Mouse (Mus musculus) heart, postnatal 25 days (tissue): ENCODE measurements around the gene Myo1b. TPM values are rescaled to one million over a fixed set of nuclear protein-coding genes. Genes with fewer than 3 reads are reported as not detected.

ENCODE experiments used
- DNase-seq: peaks from one replicate; pipeline ENCODE4 v3.0.0; 2022; ENCODE audit warnings: low spot score
- intact Hi-C: fragments of 180-260 bp; cut with DNase I; formaldehyde crosslinking; loops from one replicate; pipeline ENCODE4 v1.15.1; 2025
- total RNA-seq, 2 experiments: library from RNA; stranded (reverse); gene quantifications; 2 replicates each; pipeline ENCODE4 v1.2.3; 2021

Myo1b gene
- total RNA-seq, 2 experiments from 2014 or later = 27.7 to 30.4 TPM

DNA sequence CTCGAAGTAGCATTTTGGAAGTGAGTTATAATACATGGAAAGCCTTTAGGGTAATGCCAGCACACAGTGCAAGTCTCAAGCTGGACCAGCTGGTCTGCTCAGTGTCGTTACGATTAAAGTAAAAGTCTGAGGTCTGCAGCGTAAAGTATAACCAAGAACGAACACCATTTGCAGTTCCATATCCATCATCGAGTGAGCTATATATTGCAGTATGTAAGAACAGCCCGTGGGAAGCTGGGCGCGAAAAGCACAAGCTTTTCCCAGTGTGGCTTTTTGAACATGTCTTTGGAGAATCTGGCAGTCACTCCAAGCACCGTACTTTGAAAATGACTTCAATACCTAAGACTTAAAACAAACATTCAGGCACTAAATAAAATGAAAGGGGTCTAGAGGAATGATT lies 55.0 kb downstream of the Myo1b start:
- DNase-seq = no peak
- intact Hi-C loops = no loop called here

- no peak for DNase-seq
- intact Hi-C loops = no loop called here
These were observed 58.9 kb downstream of the Myo1b start for GRCm38 (mm10) chr1:51856946-51857345.

DNA sequence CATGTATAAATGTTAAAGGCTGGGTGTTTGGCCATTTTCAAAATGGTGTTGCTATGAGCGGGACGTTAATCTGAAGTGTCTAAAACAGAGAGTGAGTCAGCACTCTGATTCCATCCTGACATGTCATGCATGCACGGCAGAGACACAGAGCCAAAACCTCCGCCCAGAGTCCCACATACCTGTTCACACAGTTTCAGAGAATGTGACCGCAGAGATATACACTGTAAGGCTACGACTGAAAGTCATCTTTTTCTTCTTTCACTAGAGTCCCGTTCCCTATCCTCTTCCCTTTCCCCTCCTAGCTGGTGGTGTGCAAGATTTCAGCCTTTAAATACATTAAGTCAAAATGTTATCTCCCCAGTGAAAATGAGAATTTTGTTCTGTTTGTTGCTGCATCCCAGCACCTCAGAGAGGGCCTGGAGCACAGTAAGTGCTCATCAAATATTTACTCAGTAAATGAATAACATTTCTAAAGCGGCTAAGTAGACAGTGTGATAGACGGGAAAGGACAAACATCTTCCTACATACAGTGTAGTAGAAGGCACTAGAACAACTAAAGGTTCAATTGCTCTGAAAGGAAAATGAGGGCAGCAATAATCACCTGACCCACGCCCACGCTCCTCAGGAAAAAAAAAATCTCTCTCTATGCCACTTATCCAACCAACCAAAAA lies 59.5 kb downstream of the Myo1b start:
- intact Hi-C loops = no loop called here
- no peak for DNase-seq

GRCm38 (mm10) chr1:51855541-51856244 lies 60.2 kb downstream of the Myo1b start:
- DNase-seq = no peak
- intact Hi-C loops = no loop called here

GRCm38 (mm10) chr1:51852314-51852713 lies 63.6 kb downstream of the Myo1b start:
- no peak for DNase-seq
- intact Hi-C loops = no loop called here

- DNase-seq = no peak
- intact Hi-C loops = no loop called here
These were observed 66.2 kb downstream of the Myo1b start for GRCm38 (mm10) chr1:51849570-51850211.

- intact Hi-C loops = no loop called here
- no peak for DNase-seq
These were observed 70.4 kb downstream of the Myo1b start for GRCm38 (mm10) chr1:51845264-51846036.

GRCm38 (mm10) chr1:51837845-51838623 lies 77.8 kb downstream of the Myo1b start:
- intact Hi-C loops = loop anchor here (5.0 kb wide), 2 partner anchors 56 to 79 kb away; partner anchors contain the start of gene Myo1b
- DNase-seq = no peak

GRCm38 (mm10) chr1:51837311-51837710 lies 78.6 kb downstream of the Myo1b start:
- DNase-seq = no peak
- intact Hi-C loops = loop anchor here (5.0 kb wide), 2 partner anchors 55 to 80 kb away; partner anchors contain the start of gene Myo1b

- intact Hi-C loops = loop anchor here (5.0 kb wide), 2 partner anchors 53 to 82 kb away; partner anchors contain the start of gene Myo1b
- no peak for DNase-seq
These were observed 80.1 kb downstream of the Myo1b start for GRCm38 (mm10) chr1:51835795-51836194.

GRCm38 (mm10) chr1:51834072-51834471 lies 81.8 kb downstream of the Myo1b start:
- intact Hi-C loops = no loop called here
- DNase-seq = no peak

DNA sequence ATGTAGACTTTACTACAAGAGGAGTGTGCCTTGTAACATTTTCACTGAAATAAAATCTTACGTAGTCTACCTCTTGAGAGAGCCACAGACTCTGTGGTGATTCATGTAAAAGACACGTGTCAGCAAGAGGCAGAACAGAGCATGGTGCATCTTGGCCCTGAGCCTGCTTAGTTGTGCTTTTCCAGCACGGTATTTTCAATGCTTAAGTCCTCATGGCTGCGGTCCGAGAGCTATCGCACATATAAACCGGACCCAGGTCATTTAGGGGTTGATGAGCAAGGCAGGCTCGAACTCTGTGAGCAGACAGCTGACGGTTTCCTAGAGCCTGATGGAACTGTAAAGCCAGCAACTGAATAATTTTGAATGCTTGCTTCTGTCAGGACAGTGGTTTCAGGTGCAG lies 86.5 kb downstream of the Myo1b start:
- DNase-seq = no peak
- intact Hi-C loops = no loop called here

GRCm38 (mm10) chr1:51822531-51822930 lies 93.3 kb downstream of the Myo1b start:
- DNase-seq = no peak
- intact Hi-C loops = no loop called here

GRCm38 (mm10) chr1:51821701-51822495 lies 94.0 kb downstream of the Myo1b start:
- DNase-seq = no peak
- intact Hi-C loops = no loop called here

DNA sequence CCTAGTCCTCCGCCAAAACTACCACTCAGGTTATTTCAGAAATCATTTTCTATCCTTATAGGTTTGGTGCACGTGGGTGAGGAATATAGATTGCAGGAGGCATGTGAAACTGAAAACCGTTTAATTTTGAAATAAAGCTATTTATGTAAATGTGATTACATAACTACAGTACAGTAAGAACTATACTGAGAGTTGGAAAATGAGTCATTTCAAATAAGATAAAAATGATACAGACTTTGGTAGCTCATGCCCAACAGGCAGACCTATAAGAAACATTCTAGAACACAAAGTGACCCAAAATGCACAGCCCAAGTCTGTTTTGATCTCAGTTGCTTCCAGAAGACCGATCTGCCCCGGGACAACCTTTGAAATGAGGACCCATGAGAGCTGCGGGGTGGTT lies 95.4 kb downstream of the Myo1b start:
- no peak for DNase-seq
- intact Hi-C loops = no loop called here

DNA sequence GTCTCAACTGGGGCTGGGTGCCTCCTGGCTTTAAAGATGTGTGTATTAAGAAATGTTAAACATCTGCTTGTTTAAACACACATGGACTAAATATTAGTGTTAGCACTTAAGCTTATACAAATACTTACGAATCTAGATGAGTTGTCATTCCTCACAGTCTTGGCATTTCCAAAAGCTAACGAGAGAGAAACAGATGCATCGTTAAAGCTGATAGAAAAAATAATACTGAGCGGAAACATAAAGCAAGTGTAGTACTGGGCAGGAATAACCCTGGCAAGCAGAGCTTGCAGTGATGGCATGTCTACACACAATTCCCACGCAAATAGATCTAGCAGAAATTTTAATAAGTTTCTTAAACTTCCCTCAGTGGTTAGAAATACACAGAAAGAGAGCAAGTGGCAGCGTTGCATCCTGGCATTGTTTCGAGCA lies 95.8 kb downstream of the Myo1b start:
- no peak for DNase-seq
- intact Hi-C loops = no loop called here

DNA sequence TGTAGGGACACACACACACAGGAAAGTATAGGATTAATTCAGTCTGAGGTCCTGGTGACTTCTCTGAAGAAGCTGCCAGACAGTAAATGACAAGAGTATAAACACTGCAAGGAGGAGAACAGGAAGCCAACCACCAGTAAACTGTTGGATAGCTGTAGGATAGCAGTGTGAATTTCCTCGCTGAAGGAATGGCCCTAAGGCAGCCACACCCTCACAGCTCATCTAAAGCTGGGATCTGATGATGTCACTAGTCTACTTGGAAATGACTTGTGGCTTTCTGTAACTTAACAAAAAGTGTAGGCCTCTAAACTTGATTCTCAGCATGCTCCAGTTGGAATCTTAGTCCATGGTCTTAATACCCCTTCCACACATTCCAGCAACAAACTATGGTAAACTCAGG lies 100.2 kb downstream of the Myo1b start:
- intact Hi-C loops = no loop called here
- no peak for DNase-seq

GRCm38 (mm10) chr1:51814854-51815630 lies 100.8 kb downstream of the Myo1b start:
- no peak for DNase-seq
- intact Hi-C loops = no loop called here
